Mouse (Mus musculus) E14TG2a.4 (cell line): ENCODE measurements around the gene Gm37240.
A peak's percentile ranks its signal among the peaks of the same experiment; 100 is the strongest.

ENCODE experiments used
- H3K27me3 ChIP-seq: 2 replicates; pipeline ENCODE4 v1.6.1; 2014; ENCODE audit warnings: low read length, control low read depth; ENCODE audit not compliant: insufficient read depth
- H3K36me3 ChIP-seq: 2 replicates; pipeline ENCODE4 v1.6.1; 2014; ENCODE audit warnings: low read length, control low read depth; ENCODE audit not compliant: insufficient read depth
- H3K4me1 ChIP-seq: replicated peaks from 2 replicates; pipeline ENCODE4 v1.6.1; 2014; ENCODE audit warnings: low read depth, low read length, control low read depth
- H3K4me3 ChIP-seq: replicated peaks from 2 replicates; pipeline ENCODE4 v1.5.1; 2014; ENCODE audit warnings: mild to moderate bottlenecking, low read length
- H3K9me3 ChIP-seq: 2 replicates; pipeline ENCODE4 v1.6.1; 2014; ENCODE audit warnings: low read length, control low read depth
- CTCF ChIP-seq: conservative IDR thresholded peaks from 2 replicates; pipeline ENCODE4 v1.5.1; 2014; ENCODE audit warnings: low read length
- NANOG ChIP-seq: IDR thresholded peaks from 2 replicates; pipeline ENCODE4 v1.6.1; 2014; ENCODE audit warnings: borderline replicate concordance, low read length, mixed read lengths
- POU5F1 ChIP-seq: IDR thresholded peaks from 2 replicates; pipeline ENCODE4 v1.6.1; 2014; ENCODE audit warnings: low read length, borderline replicate concordance

Gene Gm37240

DNA sequence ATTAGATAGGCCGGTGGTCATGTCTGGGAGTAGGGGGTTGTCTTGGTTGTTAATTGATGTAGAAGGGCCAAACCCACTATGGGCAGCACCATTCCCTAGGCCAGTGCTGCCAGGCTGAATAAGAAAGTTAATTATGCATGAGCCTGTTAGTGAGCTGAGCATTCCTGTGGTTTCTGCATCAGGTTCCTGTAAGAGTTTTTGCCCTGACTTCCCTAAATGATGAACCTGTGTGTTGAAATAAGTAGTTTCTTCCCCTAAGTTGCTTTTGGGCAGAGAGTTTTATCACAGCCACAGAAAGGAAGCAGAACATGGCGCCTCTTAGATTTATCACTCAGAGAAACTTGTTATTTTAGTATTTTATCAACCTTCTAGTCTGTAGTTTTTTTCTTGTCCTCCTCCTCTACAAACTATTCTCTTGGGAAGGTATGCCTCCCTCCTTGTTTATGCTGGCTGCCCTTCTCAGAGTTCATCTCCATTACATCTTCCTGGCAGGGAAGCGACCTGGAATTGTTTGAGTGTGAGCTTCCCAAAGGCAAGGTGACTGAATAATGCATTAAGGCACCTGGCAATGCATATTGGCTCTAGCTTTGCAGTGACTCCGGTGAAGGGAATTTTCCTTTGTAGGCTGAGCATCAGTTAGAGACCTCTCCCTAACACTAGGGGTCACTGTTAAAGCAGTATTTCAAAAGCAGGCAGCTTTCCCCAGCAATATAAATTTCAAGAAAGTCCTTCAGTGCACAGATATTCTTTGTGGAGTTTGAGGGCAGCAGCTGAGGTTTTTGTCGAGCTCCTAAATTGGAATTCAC lies 1272.1 kb downstream of the Gm37240 start:
- no peak overlapping the region for H3K4me3 ChIP-seq
- H3K9me3 ChIP-seq, result peaks cover 18% of the 10 kb centered on the region
- no peaks in the 10 kb centered on the region for H3K36me3 ChIP-seq
- TF ChIP-seq CTCF (peak; percentile 83), NANOG (no peak)
- 0 out of 2 replicates have a peak, but pooled peaks cover 7% of the 10 kb centered on the region for H3K4me1 ChIP-seq
- no peaks in the 10 kb centered on the region for H3K27me3 ChIP-seq

DNA sequence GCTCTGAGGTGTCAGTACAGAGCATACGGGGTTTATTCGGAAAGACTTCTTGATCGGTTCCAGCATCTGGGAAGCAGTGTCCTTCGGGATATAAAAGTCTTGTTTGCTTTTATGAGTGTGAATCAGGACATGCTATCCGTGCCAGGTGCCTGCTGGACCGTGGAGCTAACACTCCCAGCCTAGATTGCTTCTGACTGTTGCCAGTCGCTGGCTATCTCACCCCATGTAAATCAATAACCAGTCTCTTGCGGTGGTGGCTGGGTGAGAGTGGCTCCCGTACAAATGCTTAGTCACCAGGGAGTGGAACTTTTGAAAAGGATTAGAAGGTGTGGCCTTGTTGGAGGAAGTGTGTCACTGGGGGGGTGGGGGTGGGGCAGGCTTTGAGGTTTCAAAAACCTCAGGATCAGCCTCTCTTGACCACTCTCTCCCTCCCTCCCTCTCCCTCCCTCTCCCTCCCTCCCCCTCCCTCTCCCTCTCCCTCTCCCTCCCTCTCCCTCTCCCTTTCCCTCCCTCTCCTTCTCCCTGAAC lies 1277.1 kb downstream of the Gm37240 start:
- no peaks in the 10 kb centered on the region for H3K36me3 ChIP-seq
- no peaks in the 10 kb centered on the region for H3K27me3 ChIP-seq
- 0 out of 2 replicates have a peak, but pooled peaks cover 9% of the 10 kb centered on the region for H3K4me1 ChIP-seq
- H3K4me3 ChIP-seq, result no peak overlapping the region
- H3K9me3 ChIP-seq, result peaks cover 12% of the 10 kb centered on the region
- TF ChIP-seq POU5F1 (no peak), NANOG (no peak), CTCF (no peak)

DNA sequence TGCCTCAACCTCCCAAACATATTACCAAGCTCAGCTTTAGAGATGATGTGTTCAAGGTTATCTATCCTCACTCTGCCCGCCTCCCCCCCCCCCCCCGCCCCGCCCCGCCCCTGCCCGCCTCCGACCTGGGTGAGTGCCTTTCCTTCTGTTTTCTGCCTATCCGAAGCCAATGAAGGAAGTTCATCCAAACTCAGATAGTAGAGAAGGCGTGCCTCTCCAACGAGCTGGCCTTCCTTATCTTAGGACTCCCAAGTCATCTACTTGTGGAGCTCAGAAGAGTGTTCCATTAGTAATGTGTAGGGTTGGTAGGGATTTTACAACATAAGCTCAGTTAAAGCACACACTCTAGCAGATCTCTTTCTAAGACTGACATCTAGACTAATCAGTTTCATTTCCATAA lies 1284.1 kb downstream of the Gm37240 start:
- H3K4me1 ChIP-seq, result peaks cover 15% of the 10 kb centered on the region
- H3K36me3 ChIP-seq, result no peaks in the 10 kb centered on the region
- no peak for TF ChIP-seq CTCF
- TF ChIP-seq NANOG, result no peak
- no peak for TF ChIP-seq POU5F1
- H3K4me3 ChIP-seq, result no peak overlapping the region
- H3K9me3 ChIP-seq, result peaks cover 4% of the 10 kb centered on the region; the same call in 1 of the 2 replicates
- no peaks in the 10 kb centered on the region for H3K27me3 ChIP-seq

DNA sequence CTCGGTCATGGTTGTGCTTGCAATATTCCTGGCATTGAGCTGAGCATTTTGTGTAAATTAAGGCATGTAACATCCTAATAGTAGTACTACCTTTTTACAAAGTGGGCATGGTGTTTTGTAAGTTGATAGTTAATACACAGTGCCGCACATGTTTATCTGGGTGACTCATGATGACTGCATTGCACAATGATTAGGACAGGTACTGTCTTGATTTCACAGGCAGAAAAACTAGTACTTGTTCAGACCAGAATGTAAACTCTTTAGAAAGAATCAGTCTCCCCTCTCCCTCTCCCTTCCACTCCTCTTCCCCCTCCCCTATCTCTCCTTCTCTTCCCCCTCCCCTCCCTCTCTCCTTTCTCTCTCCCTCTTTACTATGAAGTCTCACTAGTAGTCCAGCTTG lies 1284.6 kb downstream of the Gm37240 start:
- no peak overlapping the region for H3K4me3 ChIP-seq
- H3K9me3 ChIP-seq, result peaks cover 4% of the 10 kb centered on the region; the same call in 1 of the 2 replicates
- TF ChIP-seq CTCF (no peak), NANOG (no peak), POU5F1 (no peak)
- H3K4me1 ChIP-seq, result peaks cover 15% of the 10 kb centered on the region
- no peaks in the 10 kb centered on the region for H3K36me3 ChIP-seq
- H3K27me3 ChIP-seq, result no peaks in the 10 kb centered on the region

DNA sequence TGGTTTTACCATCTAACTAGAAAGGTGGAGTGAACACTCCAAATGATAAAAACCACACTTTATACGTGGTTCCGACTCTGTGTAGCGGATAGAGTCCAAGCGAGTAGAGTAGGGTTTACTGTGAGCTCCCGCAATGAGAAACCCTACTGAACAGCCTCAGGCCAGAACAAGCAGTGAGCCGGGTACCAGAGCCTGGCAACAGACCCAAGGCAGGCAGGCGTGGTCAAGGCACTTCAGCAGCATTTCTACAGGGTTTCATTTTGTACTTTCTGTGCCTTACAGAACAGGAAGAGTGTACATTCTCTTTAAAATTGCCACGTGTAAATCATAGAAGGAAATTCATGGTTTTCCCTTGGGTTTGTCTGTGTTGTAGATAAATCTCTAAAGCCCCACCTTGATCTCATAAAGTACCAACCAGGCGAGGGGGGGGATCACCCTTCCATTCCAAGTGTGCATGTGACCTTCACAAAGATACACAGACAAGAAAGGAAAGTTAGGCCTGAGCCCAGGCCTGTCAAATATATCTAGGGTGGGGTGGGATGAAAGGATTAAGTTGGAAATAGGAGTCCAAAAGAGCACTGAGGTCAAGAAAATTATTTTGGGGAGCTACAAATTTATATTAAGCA lies 1285.3 kb downstream of the Gm37240 start:
- Histone ChIP-seq H3K4me3 (no peak overlapping the region), H3K36me3 (no peaks in the 10 kb centered on the region), H3K4me1 (peaks cover 15% of the 10 kb centered on the region), H3K9me3 (peaks cover 4% of the 10 kb centered on the region; the same call in 1 of the 2 replicates), H3K27me3 (no peaks in the 10 kb centered on the region)
- no peak for TF ChIP-seq NANOG
- TF ChIP-seq CTCF, result no peak
- no peak for TF ChIP-seq POU5F1

DNA sequence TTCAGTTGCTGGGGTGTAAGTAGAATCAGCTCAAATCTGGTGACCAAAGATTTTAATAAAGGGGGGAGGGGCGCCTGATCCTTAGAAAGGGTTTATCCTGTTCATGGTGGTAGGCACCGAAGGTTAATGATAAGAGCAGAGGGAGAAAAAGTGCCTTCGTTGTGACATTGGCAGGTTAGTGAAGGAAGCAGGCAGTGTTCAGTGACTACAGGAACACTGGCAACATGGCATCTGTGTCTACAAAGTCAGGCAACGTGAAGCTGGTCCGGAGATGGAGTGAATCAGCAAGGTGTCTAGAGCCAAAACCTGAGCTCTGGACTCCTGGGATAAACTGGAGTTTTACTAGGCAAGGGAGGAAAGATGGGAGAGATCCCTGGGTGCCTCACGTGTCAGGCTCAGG lies 1288.6 kb downstream of the Gm37240 start:
- TF ChIP-seq CTCF (no peak), POU5F1 (no peak), NANOG (no peak)
- peaks cover 8% of the 10 kb centered on the region for H3K27me3 ChIP-seq
- no peaks in the 10 kb centered on the region for H3K36me3 ChIP-seq
- H3K4me1 ChIP-seq, result peaks cover 22% of the 10 kb centered on the region
- H3K9me3 ChIP-seq, result no peaks in the 10 kb centered on the region; the same call in 1 of the 2 replicates
- no peak overlapping the region for H3K4me3 ChIP-seq

DNA sequence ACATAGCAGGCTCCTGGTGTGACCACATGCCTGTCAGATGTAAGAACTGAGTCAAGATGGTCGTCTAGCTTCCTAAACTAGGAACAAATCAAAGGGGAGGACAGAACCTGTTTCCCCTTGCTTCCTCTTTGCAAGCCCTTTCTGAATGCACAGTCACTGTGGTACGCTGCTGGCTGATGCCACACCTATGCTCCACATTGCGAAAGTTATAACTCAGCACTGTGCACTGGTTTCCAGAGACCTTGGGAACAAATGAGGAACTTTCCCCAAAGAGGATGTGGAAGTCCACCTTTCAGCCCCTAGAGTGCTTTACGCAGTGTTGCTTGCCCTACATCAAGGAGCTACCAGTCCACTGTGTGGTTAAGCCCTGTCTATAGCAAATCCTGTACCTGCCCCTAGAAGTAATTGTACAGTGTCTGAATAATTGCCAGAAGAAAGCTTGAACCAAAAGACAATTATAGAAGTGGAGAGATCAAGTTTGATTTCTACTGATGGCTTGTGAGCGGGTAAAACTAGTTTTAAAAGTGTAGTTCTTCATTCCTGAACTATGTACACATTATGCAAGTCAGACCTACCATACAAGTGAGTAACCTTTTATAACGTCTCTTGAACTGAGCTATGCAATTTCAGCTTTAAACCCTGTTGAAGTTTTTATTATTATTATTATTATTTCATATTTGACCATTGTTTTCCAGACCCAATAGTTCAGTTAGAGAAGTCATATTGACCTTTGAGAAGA lies 1289.2 kb downstream of the Gm37240 start:
- H3K36me3 ChIP-seq, result no peaks in the 10 kb centered on the region
- H3K4me1 ChIP-seq, result peaks cover 22% of the 10 kb centered on the region
- H3K9me3 ChIP-seq, result no peaks in the 10 kb centered on the region
- TF ChIP-seq CTCF (no peak), NANOG (no peak), POU5F1 (no peak)
- H3K4me3 ChIP-seq, result no peak overlapping the region
- H3K27me3 ChIP-seq, result peaks cover 8% of the 10 kb centered on the region

DNA sequence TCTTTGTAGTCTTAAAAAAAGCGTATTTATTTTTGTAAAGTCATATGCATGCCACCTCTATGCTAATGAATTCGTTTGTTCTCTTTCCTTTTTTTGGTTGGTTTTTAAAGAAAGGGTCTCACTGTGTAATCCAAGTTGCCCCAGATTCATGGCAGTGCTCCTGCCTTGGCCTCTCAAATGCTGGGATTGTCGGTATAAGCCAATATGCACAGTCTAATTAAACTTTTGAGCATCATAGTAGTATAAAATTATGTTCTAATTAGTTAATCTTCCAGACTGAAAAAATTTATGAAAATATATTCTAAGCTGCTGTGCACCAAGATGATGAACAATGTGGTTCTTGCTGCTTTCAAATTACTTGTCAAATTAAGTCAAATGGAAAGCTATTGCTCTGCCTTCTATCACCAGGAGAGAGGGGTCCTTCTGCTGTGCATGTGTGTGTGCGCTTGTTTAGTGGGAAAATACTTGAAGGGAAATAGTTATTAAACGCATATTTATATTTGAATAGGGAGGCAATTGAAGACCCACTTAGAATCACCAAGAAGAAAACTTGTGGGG lies 1291.6 kb downstream of the Gm37240 start:
- H3K9me3 ChIP-seq, result no peaks in the 10 kb centered on the region
- H3K27me3 ChIP-seq, result peaks cover 8% of the 10 kb centered on the region
- H3K4me3 ChIP-seq, result no peak overlapping the region
- no peaks in the 10 kb centered on the region for H3K36me3 ChIP-seq
- TF ChIP-seq CTCF, result no peak
- no peak for TF ChIP-seq NANOG
- TF ChIP-seq POU5F1, result no peak
- peaks cover 11% of the 10 kb centered on the region; the same call in 1 of the 2 replicates for H3K4me1 ChIP-seq
